Mouse (Mus musculus) MEL-GATA-1-ER (cell line): ENCODE data around the gene Alox12.

Experiments
- DNase-seq: peaks from one replicate; pipeline ENCODE4 v3.0.0-alpha.2; 2012; ENCODE audit warnings: low read depth; ENCODE audit errors: extremely low read depth

The Alox12 gene

GRCm38 (mm10) chr11:70254931-70255531 lies at the start of gene Alox12:
Gene Alox12 (minus strand): TSS chr11:70255353.
- no peak for DNase-seq

- DNase-seq, result no peak
These were observed 47.1 kb upstream of the Alox12 start for GRCm38 (mm10) chr11:70302293-70302692.

GRCm38 (mm10) chr11:70297836-70298454 lies 42.8 kb upstream of the Alox12 start:
- DNase-seq, result peak; percentile 86

GRCm38 (mm10) chr11:70297405-70297804 lies 42.3 kb upstream of the Alox12 start:
- no peak for DNase-seq

GRCm38 (mm10) chr11:70293881-70294280 lies 38.7 kb upstream of the Alox12 start:
- DNase-seq, result no peak

GRCm38 (mm10) chr11:70291235-70291634 lies 36.1 kb upstream of the Alox12 start:
- no peak for DNase-seq

- no peak for DNase-seq
These were observed 34.1 kb upstream of the Alox12 start for GRCm38 (mm10) chr11:70289236-70289635.

- no peak for DNase-seq
These were observed 32.9 kb upstream of the Alox12 start for GRCm38 (mm10) chr11:70288102-70288501.

- DNase-seq, result no peak
These were observed 30.5 kb upstream of the Alox12 start for GRCm38 (mm10) chr11:70285686-70286085.

GRCm38 (mm10) chr11:70284757-70285156 lies 29.6 kb upstream of the Alox12 start:
- no peak for DNase-seq

- no peak for DNase-seq
These were observed 28.5 kb upstream of the Alox12 start for GRCm38 (mm10) chr11:70283666-70284065.

- DNase-seq, result peak; percentile 76
These were observed 25.3 kb upstream of the Alox12 start for GRCm38 (mm10) chr11:70280441-70280840.

- DNase-seq, result no peak
These were observed 23.8 kb upstream of the Alox12 start for GRCm38 (mm10) chr11:70278961-70279360.

- DNase-seq, result no peak
These were observed 16.5 kb upstream of the Alox12 start for GRCm38 (mm10) chr11:70271641-70272040.

GRCm38 (mm10) chr11:70266405-70266804 lies 11.3 kb upstream of the Alox12 start:
- DNase-seq, result no peak

GRCm38 (mm10) chr11:70265819-70266218 lies 10.7 kb upstream of the Alox12 start:
- no peak for DNase-seq

- peak; percentile 43 for DNase-seq
These were observed 10.1 kb upstream of the Alox12 start for GRCm38 (mm10) chr11:70265252-70265651.

- no peak for DNase-seq
These were observed 3.9 kb upstream of the Alox12 start for GRCm38 (mm10) chr11:70259035-70259434.

GRCm38 (mm10) chr11:70254337-70254736 lies 816 bp downstream of the Alox12 start:
- no peak for DNase-seq

GRCm38 (mm10) chr11:70251853-70252252 lies 3.3 kb downstream of the Alox12 start:
- no peak for DNase-seq

- no peak for DNase-seq
These were observed 5.0 kb downstream of the Alox12 start for GRCm38 (mm10) chr11:70250150-70250549.

GRCm38 (mm10) chr11:70247136-70247845 lies 7.9 kb downstream of the Alox12 start:
- DNase-seq, result peak; percentile 45

- DNase-seq, result no peak
These were observed 12.6 kb downstream of the Alox12 start for GRCm38 (mm10) chr11:70242591-70242990.
